Mouse (Mus musculus): ENCODE measurements around the gene Nmnat3. TPM values are rescaled to one million over a fixed set of nuclear protein-coding genes. Genes with fewer than 3 reads are reported as not detected.

Nmnat3 gene
- polyA plus RNA-seq, 1 experiment from 2014 or later: 24.5 TPM

- H3K4me2 ChIP-seq (ENCODE audit: low read depth, low read length): no peak overlapping the region
- ATAC-seq (ENCODE audit: low read depth): no peak
- peaks cover 13% of the 10 kb centered on the region for H3K36me3 ChIP-seq (ENCODE audit: control insufficient read depth, insufficient read depth)
Observed at GRCm38 (mm10) chr9:98318875-98319274, 31.6 kb downstream of the Nmnat3 start.

GRCm38 (mm10) chr9:98320785-98321184 lies 33.5 kb downstream of the Nmnat3 start:
- H3K27ac ChIP-seq (ENCODE audit: low read length): no peak overlapping the region
- H3K9ac ChIP-seq (ENCODE audit: low read depth, low read length): no peak overlapping the region
- H3K9me3 ChIP-seq (replicated peaks; ENCODE audit: control insufficient read depth, low read length): no peaks in the 10 kb centered on the region
- peaks cover 7% of the 10 kb centered on the region for H3K36me3 ChIP-seq (ENCODE audit: control insufficient read depth, insufficient read depth)
- H3K4me3 ChIP-seq (ENCODE audit: low read depth, low read length): no peak overlapping the region
- no peak overlapping the region for H3K4me2 ChIP-seq (ENCODE audit: low read depth, low read length)
- no peaks in the 10 kb centered on the region for H3K27me3 ChIP-seq (ENCODE audit: control insufficient read depth, insufficient read depth, low read depth, low read length)
- no peak for ATAC-seq (ENCODE audit: low read depth)
- peaks cover under 1% of the 10 kb centered on the region; the same call in 1 of the 2 replicates for H3K4me1 ChIP-seq (ENCODE audit: control insufficient read depth, low read depth, low read length)
- whole genome bisulfite sequencing (ENCODE audit: insufficient replicate concordance): 89% methylated on average over 3 of the region's 3 CpGs

More at GRCm38 (mm10) chr9:98318875-98319274, 31.6 kb downstream of the Nmnat3 start:
- Histone ChIP-seq H3K27ac (ENCODE audit: low read length) (no peak overlapping the region), H3K27me3 (ENCODE audit: control insufficient read depth, insufficient read depth, low read depth, low read length) (no peaks in the 10 kb centered on the region), H3K4me1 (ENCODE audit: control insufficient read depth, low read depth, low read length) (peaks cover 20% of the 10 kb centered on the region), H3K9ac (ENCODE audit: low read depth, low read length) (no peak overlapping the region), H3K9me3 (replicated peaks; ENCODE audit: control insufficient read depth, low read length) (no peaks in the 10 kb centered on the region), H3K4me3 (ENCODE audit: low read depth, low read length) (no peak overlapping the region)
- 61% methylated on average over 3 of the region's 3 CpGs for WGBS (ENCODE audit: insufficient replicate concordance)

GRCm38 (mm10) chr9:98326088-98326487 lies 38.9 kb downstream of the Nmnat3 start:
- 93% methylated on average over 1 of the region's 1 CpGs for WGBS (ENCODE audit: insufficient replicate concordance)
- Histone ChIP-seq H3K9me3 (replicated peaks; ENCODE audit: control insufficient read depth, low read length) (no peaks in the 10 kb centered on the region), H3K4me2 (ENCODE audit: low read depth, low read length) (no peak overlapping the region), H3K27ac (ENCODE audit: low read length) (no peak overlapping the region), H3K4me1 (ENCODE audit: control insufficient read depth, low read depth, low read length) (no peaks in the 10 kb centered on the region), H3K27me3 (ENCODE audit: control insufficient read depth, insufficient read depth, low read depth, low read length) (no peaks in the 10 kb centered on the region), H3K36me3 (ENCODE audit: control insufficient read depth, insufficient read depth) (peaks cover 2% of the 10 kb centered on the region; the same call in 1 of the 2 replicates), H3K9ac (ENCODE audit: low read depth, low read length) (no peak overlapping the region), H3K4me3 (ENCODE audit: low read depth, low read length) (no peak overlapping the region)
- ATAC-seq (ENCODE audit: low read depth): no peak

GRCm38 (mm10) chr9:98328415-98329176 lies 41.4 kb downstream of the Nmnat3 start:
- Histone ChIP-seq H3K9me3 (replicated peaks; ENCODE audit: control insufficient read depth, low read length) (no peaks in the 10 kb centered on the region), H3K4me2 (ENCODE audit: low read depth, low read length) (no peak overlapping the region), H3K27me3 (ENCODE audit: control insufficient read depth, insufficient read depth, low read depth, low read length) (no peaks in the 10 kb centered on the region), H3K4me1 (ENCODE audit: control insufficient read depth, low read depth, low read length) (peaks cover 5% of the 10 kb centered on the region), H3K36me3 (ENCODE audit: control insufficient read depth, insufficient read depth) (peaks cover 2% of the 10 kb centered on the region; the same call in 1 of the 2 replicates), H3K27ac (ENCODE audit: low read length) (no peak overlapping the region), H3K9ac (ENCODE audit: low read depth, low read length) (no peak overlapping the region), H3K4me3 (ENCODE audit: low read depth, low read length) (no peak overlapping the region)
- 86% methylated on average over 10 of the region's 10 CpGs for WGBS (ENCODE audit: insufficient replicate concordance)
- ATAC-seq (ENCODE audit: low read depth): no peak

GRCm38 (mm10) chr9:98329274-98330105 lies 42.3 kb downstream of the Nmnat3 start:
- Histone ChIP-seq H3K4me2 (ENCODE audit: low read depth, low read length) (no peak overlapping the region), H3K4me3 (ENCODE audit: low read depth, low read length) (no peak overlapping the region), H3K4me1 (ENCODE audit: control insufficient read depth, low read depth, low read length) (peaks cover 5% of the 10 kb centered on the region), H3K27me3 (ENCODE audit: control insufficient read depth, insufficient read depth, low read depth, low read length) (no peaks in the 10 kb centered on the region), H3K36me3 (ENCODE audit: control insufficient read depth, insufficient read depth) (peaks cover 2% of the 10 kb centered on the region; the same call in 1 of the 2 replicates), H3K27ac (ENCODE audit: low read length) (no peak overlapping the region), H3K9ac (ENCODE audit: low read depth, low read length) (no peak overlapping the region), H3K9me3 (replicated peaks; ENCODE audit: control insufficient read depth, low read length) (no peaks in the 10 kb centered on the region)
- no peak for ATAC-seq (ENCODE audit: low read depth)
- WGBS (ENCODE audit: insufficient replicate concordance): 66% methylated on average over 20 of the region's 20 CpGs

- no peaks in the 10 kb centered on the region for H3K9me3 ChIP-seq (replicated peaks; ENCODE audit: control insufficient read depth, low read length)
- H3K4me3 ChIP-seq (ENCODE audit: low read depth, low read length): no peak overlapping the region
- WGBS (ENCODE audit: insufficient replicate concordance): 20% methylated on average over 3 of the region's 3 CpGs
- H3K27ac ChIP-seq (ENCODE audit: low read length): no peak overlapping the region
- H3K9ac ChIP-seq (ENCODE audit: low read depth, low read length): no peak overlapping the region
- no peak overlapping the region for H3K4me2 ChIP-seq (ENCODE audit: low read depth, low read length)
- ATAC-seq (ENCODE audit: low read depth): no peak; the same call in 1 of the 2 replicates
- H3K27me3 ChIP-seq (ENCODE audit: control insufficient read depth, insufficient read depth, low read depth, low read length): no peaks in the 10 kb centered on the region
- peaks cover 5% of the 10 kb centered on the region for H3K4me1 ChIP-seq (ENCODE audit: control insufficient read depth, low read depth, low read length)
- no peaks in the 10 kb centered on the region; the same call in 1 of the 2 replicates for H3K36me3 ChIP-seq (ENCODE audit: control insufficient read depth, insufficient read depth)
Observed at GRCm38 (mm10) chr9:98333219-98333754, 46.1 kb downstream of the Nmnat3 start.

- ATAC-seq (ENCODE audit: low read depth): no peak
- H3K4me3 ChIP-seq (ENCODE audit: low read depth, low read length): no peak overlapping the region
- no peaks in the 10 kb centered on the region for H3K27me3 ChIP-seq (ENCODE audit: control insufficient read depth, insufficient read depth, low read depth, low read length)
- peaks cover 3% of the 10 kb centered on the region for H3K4me1 ChIP-seq (ENCODE audit: control insufficient read depth, low read depth, low read length)
- H3K9me3 ChIP-seq (replicated peaks; ENCODE audit: control insufficient read depth, low read length): no peaks in the 10 kb centered on the region
- H3K9ac ChIP-seq (ENCODE audit: low read depth, low read length): no peak overlapping the region
- H3K4me2 ChIP-seq (ENCODE audit: low read depth, low read length): no peak overlapping the region
- H3K36me3 ChIP-seq (ENCODE audit: control insufficient read depth, insufficient read depth): no peaks in the 10 kb centered on the region; the same call in 1 of the 2 replicates
- WGBS (ENCODE audit: insufficient replicate concordance): 79% methylated on average over 15 of the region's 15 CpGs
- H3K27ac ChIP-seq (ENCODE audit: low read length): no peak overlapping the region
Observed at GRCm38 (mm10) chr9:98337881-98338769, 50.9 kb downstream of the Nmnat3 start.

GRCm38 (mm10) chr9:98339971-98340370 lies 52.7 kb downstream of the Nmnat3 start:
- Histone ChIP-seq H3K36me3 (ENCODE audit: control insufficient read depth, insufficient read depth) (no peaks in the 10 kb centered on the region; the same call in 1 of the 2 replicates), H3K4me1 (ENCODE audit: control insufficient read depth, low read depth, low read length) (no peaks in the 10 kb centered on the region)

More at GRCm38 (mm10) chr9:98339971-98340370, 52.7 kb downstream of the Nmnat3 start:
- H3K4me2 ChIP-seq (ENCODE audit: low read depth, low read length): no peak overlapping the region
- no peak for ATAC-seq (ENCODE audit: low read depth)
- H3K9me3 ChIP-seq (replicated peaks; ENCODE audit: control insufficient read depth, low read length): no peaks in the 10 kb centered on the region
- H3K4me3 ChIP-seq (ENCODE audit: low read depth, low read length): no peak overlapping the region
- H3K9ac ChIP-seq (ENCODE audit: low read depth, low read length): no peak overlapping the region
- H3K27ac ChIP-seq (ENCODE audit: low read length): no peak overlapping the region
- H3K27me3 ChIP-seq (ENCODE audit: control insufficient read depth, insufficient read depth, low read depth, low read length): no peaks in the 10 kb centered on the region
- 90% methylated on average over 4 of the region's 4 CpGs for WGBS (ENCODE audit: insufficient replicate concordance)

Measured in liver, embryonic 16.5 days (tissue).